Mouse (Mus musculus) MEL (cell line): ENCODE data around the gene Gm49358. TPM values are rescaled to one million over a fixed set of nuclear protein-coding genes. Genes with fewer than 3 reads are reported as not detected.

Experiments used
- DNase-seq: peaks from one replicate; pipeline ENCODE4 v3.0.0; 2011; ENCODE audit warnings: low read depth, low spot score
- H3K27ac ChIP-seq: 2 replicates; pipeline ENCODE4 v1.5.1; 2012; ENCODE audit warnings: low read depth, mild to moderate bottlenecking, control low read depth, low read length, moderate library complexity; ENCODE audit not compliant: control insufficient read depth
- H3K27me3 ChIP-seq, 2 experiments: fragments of 150-350 bp in 1 of 2; sonication (generic) in 1 of 2; 2 replicates each; pipeline ENCODE4 v1.6.1; 2012; ENCODE audit warnings: low read length in 2 of 2, mild to moderate bottlenecking in 2 of 2, improper control_type of control experiment in 1 of 2, moderate library complexity in 1 of 2; ENCODE audit not compliant: insufficient read depth in 2 of 2, control insufficient read depth in 1 of 2
- H3K36me3 ChIP-seq, 2 experiments: 2 replicates each; pipeline ENCODE4 v1.6.1; 2012 to 2014; ENCODE audit warnings: low read length in 2 of 2, improper control_type of control experiment in 1 of 2, inconsistent platforms in 1 of 2, mild to moderate bottlenecking in 1 of 2; ENCODE audit not compliant: insufficient read depth in 2 of 2, control insufficient read depth in 1 of 2
- H3K4me1 ChIP-seq, 2 experiments: fragments of 150-350 bp in 1 of 2; sonication (generic) in 1 of 2; 2 replicates each; pipeline ENCODE4 v1.6.1; 2012; ENCODE audit warnings: low read length in 2 of 2, improper control_type of control experiment in 1 of 2, mild to moderate bottlenecking in 1 of 2; ENCODE audit not compliant: insufficient read depth in 2 of 2, control insufficient read depth in 1 of 2
- H3K4me3 ChIP-seq, 2 experiments: fragments of 150-350 bp in 1 of 2; sonication (generic) in 1 of 2; 2 replicates each; pipeline ENCODE4 v1.5.1; 2012; ENCODE audit warnings: low read depth in 2 of 2, low read length in 2 of 2, mild to moderate bottlenecking in 2 of 2, moderate library complexity in 2 of 2, control low read depth in 1 of 2, improper control_type of control experiment in 1 of 2; ENCODE audit not compliant: control insufficient read depth in 1 of 2, insufficient read depth in 1 of 2
- H3K79me2 ChIP-seq: 2 replicates; pipeline ENCODE4 v1.6.1; 2012; ENCODE audit warnings: mild to moderate bottlenecking, low read length, moderate library complexity; ENCODE audit not compliant: control insufficient read depth, poor library complexity, insufficient read depth
- H3K9ac ChIP-seq: 2 replicates; pipeline ENCODE4 v1.6.1; 2012; ENCODE audit warnings: low read depth, mild to moderate bottlenecking, control low read depth, low read length, moderate library complexity; ENCODE audit not compliant: control insufficient read depth, poor library complexity, severe bottlenecking
- H3K9me3 ChIP-seq: fragments of 150-350 bp; sonication (generic); replicated peaks from 2 replicates; pipeline ENCODE4 v1.6.1; 2012; ENCODE audit warnings: mild to moderate bottlenecking, low read length, improper control_type of control experiment, moderate library complexity; ENCODE audit not compliant: insufficient read depth
- CHD1 ChIP-seq: IDR thresholded peaks from 2 replicates; pipeline ENCODE4 v1.6.1; 2012; ENCODE audit warnings: low read depth, mild to moderate bottlenecking, inconsistent platforms, low read length, improper control_type of control experiment
- ELF1 ChIP-seq: IDR thresholded peaks from 2 replicates; pipeline ENCODE4 v1.6.1; 2014; ENCODE audit warnings: low read depth, mild to moderate bottlenecking, inconsistent platforms, low read length, improper control_type of control experiment, moderate library complexity
- EP300 ChIP-seq, 2 experiments: IDR thresholded peaks; 2 replicates each; pipeline ENCODE4 v1.6.1; 2011; ENCODE audit warnings: improper control_type of control experiment in 2 of 2, low read length in 2 of 2, low read depth in 1 of 2, mild to moderate bottlenecking in 1 of 2
- ETS1 ChIP-seq: IDR thresholded peaks from 2 replicates; pipeline ENCODE4 v1.6.1; 2012; ENCODE audit warnings: low read depth, mild to moderate bottlenecking, inconsistent platforms, low read length, improper control_type of control experiment, moderate library complexity
- GATA1 ChIP-seq: IDR thresholded peaks from 2 replicates; pipeline ENCODE4 v1.6.1; 2011; ENCODE audit warnings: low read depth, low read length, improper control_type of control experiment
- JUND ChIP-seq: IDR thresholded peaks from 2 replicates; pipeline ENCODE4 v1.6.1; 2011; ENCODE audit warnings: low read depth, mild to moderate bottlenecking, improper control_type of control experiment, low read length
- KAT2A ChIP-seq: conservative IDR thresholded peaks from 2 replicates; pipeline ENCODE4 v1.6.1; 2012; ENCODE audit warnings: low read depth, low read length, improper control_type of control experiment, inconsistent platforms
- MAX ChIP-seq: IDR thresholded peaks from 2 replicates; pipeline ENCODE4 v1.6.1; 2011; ENCODE audit warnings: low read length, improper control_type of control experiment
- MAZ ChIP-seq: IDR thresholded peaks from 2 replicates; pipeline ENCODE4 v1.6.1; 2012; ENCODE audit warnings: low read depth, mild to moderate bottlenecking, inconsistent platforms, low read length, improper control_type of control experiment
- MEF2A ChIP-seq: IDR thresholded peaks from 2 replicates; pipeline ENCODE4 v1.6.1; 2014; ENCODE audit warnings: low read depth, mild to moderate bottlenecking, inconsistent platforms, low read length, improper control_type of control experiment; ENCODE audit not compliant: poor library complexity, insufficient replicate concordance, severe bottlenecking; ENCODE audit errors: extremely low read depth
- MYB ChIP-seq: IDR thresholded peaks from 2 replicates; pipeline ENCODE4 v1.6.1; 2011; ENCODE audit warnings: mild to moderate bottlenecking, low read depth, low read length, improper control_type of control experiment
- NELFE ChIP-seq: IDR thresholded peaks from 2 replicates; pipeline ENCODE4 v1.6.1; 2011; ENCODE audit warnings: low read depth, low read length, improper control_type of control experiment
- NRF1 ChIP-seq: IDR thresholded peaks from 2 replicates; pipeline ENCODE4 v1.6.1; 2014; ENCODE audit warnings: low read depth, mild to moderate bottlenecking, inconsistent platforms, low read length, improper control_type of control experiment, moderate library complexity; ENCODE audit not compliant: poor library complexity, insufficient read depth, severe bottlenecking
- POLR2A ChIP-seq, 2 experiments: IDR thresholded peaks; 2 replicates each; pipeline ENCODE4 v1.6.1; 2011 to 2012; ENCODE audit warnings: low read length in 2 of 2, mild to moderate bottlenecking in 2 of 2, control low read depth in 1 of 2, improper control_type of control experiment in 1 of 2, low read depth in 1 of 2, moderate library complexity in 1 of 2; ENCODE audit not compliant: control insufficient read depth in 1 of 2, insufficient read depth in 1 of 2, poor library complexity in 1 of 2
- POLR2AphosphoS2 ChIP-seq: IDR thresholded peaks from 2 replicates; pipeline ENCODE4 v1.6.1; 2011; ENCODE audit warnings: low read length, improper control_type of control experiment
- POLR2AphosphoS5 ChIP-seq: IDR thresholded peaks from 2 replicates; pipeline ENCODE4 v1.6.1; 2012; ENCODE audit warnings: low read depth, borderline replicate concordance, mild to moderate bottlenecking, inconsistent platforms, low read length, moderate library complexity, mixed read lengths
- RCOR1 ChIP-seq: IDR thresholded peaks from 2 replicates; pipeline ENCODE4 v1.6.1; 2012; ENCODE audit warnings: low read depth, mild to moderate bottlenecking, inconsistent platforms, low read length, improper control_type of control experiment
- SIN3A ChIP-seq: IDR thresholded peaks from 2 replicates; pipeline ENCODE4 v1.6.1; 2012; ENCODE audit warnings: low read length, improper control_type of control experiment, inconsistent platforms
- TAL1 ChIP-seq: IDR thresholded peaks from 2 replicates; pipeline ENCODE4 v1.6.1; 2012; ENCODE audit warnings: mild to moderate bottlenecking, inconsistent platforms, low read length, moderate library complexity, mixed read lengths
- TBP ChIP-seq: IDR thresholded peaks from 2 replicates; pipeline ENCODE4 v1.8.0; 2011; ENCODE audit warnings: low read depth, low read length, improper control_type of control experiment
- TCF12 ChIP-seq: IDR thresholded peaks from 2 replicates; pipeline ENCODE4 v1.6.1; 2014; ENCODE audit warnings: low read depth, mild to moderate bottlenecking, inconsistent platforms, low read length, improper control_type of control experiment, moderate library complexity
- USF1 ChIP-seq: IDR thresholded peaks from 2 replicates; pipeline ENCODE4 v1.6.1; 2014; ENCODE audit warnings: low read depth, mild to moderate bottlenecking, inconsistent platforms, low read length, improper control_type of control experiment, moderate library complexity
- USF2 ChIP-seq, 2 experiments: IDR thresholded peaks; 2 replicates each; pipeline ENCODE4 v1.6.1; 2011 to 2012; ENCODE audit warnings: improper control_type of control experiment in 2 of 2, low read length in 2 of 2, borderline replicate concordance in 1 of 2, inconsistent platforms in 1 of 2, low read depth in 1 of 2, mild to moderate bottlenecking in 1 of 2; ENCODE audit not compliant: insufficient read depth in 1 of 2
- ZC3H11A ChIP-seq: IDR thresholded peaks from 2 replicates; pipeline ENCODE4 v1.6.1; 2012; ENCODE audit warnings: low read depth, mild to moderate bottlenecking, inconsistent platforms, low read length, improper control_type of control experiment
- ZKSCAN1 ChIP-seq: IDR thresholded peaks from 2 replicates; pipeline ENCODE4 v1.6.1; 2012; ENCODE audit warnings: low read depth, mild to moderate bottlenecking, inconsistent platforms, low read length, improper control_type of control experiment, moderate library complexity
- ZMIZ1 ChIP-seq: IDR thresholded peaks from 2 replicates; pipeline ENCODE4 v1.6.1; 2012; ENCODE audit warnings: low read depth, mild to moderate bottlenecking, inconsistent platforms, low read length, improper control_type of control experiment, moderate library complexity
- ZNF384 ChIP-seq: IDR thresholded peaks from 2 replicates; pipeline ENCODE4 v1.6.1; 2012; ENCODE audit warnings: low read depth, mild to moderate bottlenecking, inconsistent platforms, low read length, improper control_type of control experiment
- polyA plus RNA-seq, 2 experiments: library from polyadenylated mRNA; stranded (reverse) in 1 of 2; unstranded in 1 of 2; fragments of >175 nt in 1 of 2; fragments of >200 nt in 1 of 2; gene quantifications; 2 replicates each; pipeline versions ENCODE4 v1.2.1 to v1.2.4; 2012; ENCODE audit warnings: low replicate concordance in 2 of 2, low read depth in 1 of 2; ENCODE audit not compliant: insufficient read length in 2 of 2, insufficient read depth in 1 of 2, missing spikeins in 1 of 2
- total RNA-seq: library from RNA; depleted of rRNA; stranded (reverse); fragments of 300-350 nt; gene quantifications from 2 replicates; pipeline ENCODE4 v1.2.3, GENCODE M21; 2012

The Gm49358 gene
- total and polyA plus RNA-seq, 3 experiments, result 1.3 TPM; not detected in 2

- H3K36me3 ChIP-seq, result peaks cover 0 to 32% of the 10 kb centered on the region in 2 experiments; a peak in 2 of 4 replicates
- peak; percentile 64 for DNase-seq
- no peaks in the 10 kb centered on the region for H3K27me3 ChIP-seq
- peak overlapping the region; percentile 39 for H3K9ac ChIP-seq
- H3K79me2 ChIP-seq, result peaks cover 35% of the 10 kb centered on the region
- H3K4me1 ChIP-seq, result peaks cover 17 to 22% of the 10 kb centered on the region in 2 experiments
- H3K27ac ChIP-seq, result peak overlapping the region; percentile 35
- no peaks in the 10 kb centered on the region for H3K9me3 ChIP-seq
- peak overlapping the region; percentile 62 to 97 for H3K4me3 ChIP-seq
- no peak for TF ChIP-seq ZKSCAN1
- TF ChIP-seq TCF12, result peak; percentile 58; the same call in 1 of the 2 replicates
- TF ChIP-seq MYB, result no peak
- peak; percentile 37; the same call in 1 of the 2 replicates for TF ChIP-seq SIN3A
- no peak for TF ChIP-seq KAT2A
- no peak for TF ChIP-seq ZNF384
- peak in 1 of 2 experiments; percentile 52; a peak in 3 of 4 replicates for TF ChIP-seq EP300 (IDR thresholded peaks at IDR 0.05; ENCODE audit: low read depth in 1 of 2, low read length in 2 of 2)
- 0 out of 2 replicates have a peak, but pooled peaks have one; percentile 36 for TF ChIP-seq TBP
- TF ChIP-seq ETS1, result peak; percentile 96
- peak; percentile 46; the same call in 1 of the 2 replicates for TF ChIP-seq MEF2A
- no peak for TF ChIP-seq POLR2AphosphoS5
- TF ChIP-seq ZMIZ1, result no peak
- no peak for TF ChIP-seq NRF1
- peak; percentile 13; the same call in 1 of the 2 replicates for TF ChIP-seq TAL1
- TF ChIP-seq GATA1, result peak; percentile 63; the same call in 1 of the 2 replicates
Measured at GRCm38 (mm10) chr10:86777614-86778319, 14.0 kb downstream of the Gm49358 start.

GRCm38 (mm10) chr10:86778398-86779116, 14.8 kb downstream of the Gm49358 start, which contains the start of gene Nt5dc3:
Gene Nt5dc3 (plus strand): TSS chr10:86779005.
- DNase-seq, result peak; percentile 98
- H3K27me3 ChIP-seq, result no peaks in the 10 kb centered on the region
- peak within 1 kb of the TSS; percentile 67 for H3K27ac ChIP-seq
- peak within 1 kb of the TSS; percentile 79 for H3K9ac ChIP-seq
- peak within 1 kb of the TSS; percentile 75 to 97 for H3K4me3 ChIP-seq
- peaks cover 16 to 18% of the 10 kb centered on the region in 2 experiments for H3K4me1 ChIP-seq
- H3K9me3 ChIP-seq, result no peaks in the 10 kb centered on the region
- H3K79me2 ChIP-seq, result peaks cover 43% of the 10 kb centered on the region
- H3K36me3 ChIP-seq, result peaks cover 0 to 29% of the 10 kb centered on the region in 2 experiments; a peak in 2 of 4 replicates
- TF ChIP-seq EP300 (IDR thresholded peaks at IDR 0.05; ENCODE audit: low read depth in 1 of 2, low read length in 2 of 2) (peak; percentile 81 to 85), USF1 (peak; percentile 61), POLR2AphosphoS2 (peak; percentile 87), USF2 (IDR thresholded peaks at IDR 0.05; ENCODE audit: borderline replicate concordance in 1 of 2, insufficient read depth in 1 of 2, low read depth in 1 of 2, low read length in 2 of 2) (no peak), RCOR1 (peak; percentile 57; the same call in 1 of the 2 replicates), ZC3H11A (no peak), MAZ (peak; percentile 74; the same call in 1 of the 2 replicates), MEF2A (no peak), ELF1 (peak; percentile 78), TCF12 (peak; percentile 75), CHD1 (no peak), POLR2AphosphoS5 (no peak), JUND (peak; percentile 95), POLR2A (IDR thresholded peaks at IDR 0.05; ENCODE audit: control insufficient read depth in 1 of 2, insufficient read depth in 1 of 2, low read depth in 1 of 2, low read length in 2 of 2, poor library complexity in 1 of 2) (peak; percentile 92 to 93), ZMIZ1 (peak; percentile 79; the same call in 1 of the 2 replicates), MAX (peak; percentile 78), NELFE (peak; percentile 86)
